Mouse (Mus musculus): ENCODE measurements at regions not wholly inside any gene's neighbourhood (a gene's known extent, or its start where the extent isn't known, plus 50 kb on each side); places are given as distances from the start of the nearest gene placed in this dataset.

GRCm38 (mm10) chr3:138688606-138689005 lies 53.4 kb upstream of the Tspan5 start:
- Histone ChIP-seq H3K36me3 (ENCODE audit: control insufficient read depth, insufficient read depth, low read length) (no peaks in the 10 kb centered on the region), H3K4me2 (replicated peaks; ENCODE audit: low read depth, low read length) (no peak overlapping the region), H3K9ac (ENCODE audit: low read depth, low read length) (no peak overlapping the region), H3K27me3 (ENCODE audit: control insufficient read depth, insufficient read depth, low read length) (no peaks in the 10 kb centered on the region), H3K4me1 (ENCODE audit: control insufficient read depth, insufficient read depth, low read length) (no peaks in the 10 kb centered on the region), H3K4me3 (ENCODE audit: low read length) (no peak overlapping the region), H3K9me3 (ENCODE audit: control insufficient read depth, low read length) (no peaks in the 10 kb centered on the region), H3K27ac (ENCODE audit: low read depth, low read length) (no peak overlapping the region)
- no peak for ATAC-seq (ENCODE audit: low FRiP score, low TSS enrichment)
- WGBS = 89% methylated on average over 5 of the region's 5 CpGs

Data from kidney, embryonic 14.5 days (tissue).